Mouse (Mus musculus) right cerebral cortex, postnatal 4 days (tissue): ENCODE measurements around the gene A730061H03Rik.

Experiments
- DNase-seq: peaks from one replicate; pipeline ENCODE4 v3.0.0-alpha.2; 2022

The A730061H03Rik gene

DNA sequence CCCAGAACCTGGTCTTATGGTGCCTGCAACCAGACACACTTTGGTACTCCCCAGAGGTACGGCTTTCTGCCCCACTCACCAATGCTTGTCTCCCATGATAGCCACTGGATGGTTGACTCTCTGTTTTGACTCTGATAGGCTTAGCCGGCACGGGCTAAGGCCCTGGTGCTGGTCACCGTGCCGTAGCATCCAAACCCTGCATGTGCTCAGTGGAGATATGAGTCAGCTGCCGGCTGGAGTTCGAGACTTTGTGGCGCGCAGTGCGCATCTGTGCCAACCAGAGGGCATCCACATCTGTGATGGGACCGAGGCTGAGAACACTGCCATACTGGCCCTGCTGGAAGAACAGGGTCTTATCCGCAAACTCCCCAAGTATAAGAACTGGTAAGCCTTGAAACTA is 17.9 kb downstream of the A730061H03Rik start:
- DNase-seq: no peak

DNA sequence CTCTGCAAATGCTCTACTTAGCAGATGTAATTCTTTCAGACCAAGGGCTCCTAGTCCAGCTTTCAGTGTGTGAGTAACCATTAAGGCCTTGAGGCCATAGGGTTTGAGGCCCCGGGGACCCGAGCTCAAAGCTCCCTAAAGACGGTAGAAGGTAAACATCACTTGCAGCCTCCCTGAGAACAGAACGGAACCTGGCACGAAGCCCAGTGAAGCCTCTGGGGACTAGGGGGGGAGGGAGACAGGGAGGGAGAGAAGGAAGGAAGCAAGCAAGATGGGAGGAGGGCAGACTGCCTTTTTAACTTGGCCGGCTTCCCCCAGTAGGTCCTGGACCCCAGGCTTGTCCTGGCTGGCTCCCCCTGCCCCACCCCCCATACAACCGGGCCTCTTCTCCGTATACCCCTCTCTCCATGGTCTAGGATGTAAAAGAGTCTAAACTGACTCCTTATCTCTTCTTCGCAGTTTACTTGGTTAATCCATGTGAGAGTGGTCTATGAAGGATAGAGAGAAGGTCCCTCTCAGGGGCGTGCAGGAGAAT is 19.4 kb downstream of the A730061H03Rik start:
- peak; percentile 85 for DNase-seq

DNA sequence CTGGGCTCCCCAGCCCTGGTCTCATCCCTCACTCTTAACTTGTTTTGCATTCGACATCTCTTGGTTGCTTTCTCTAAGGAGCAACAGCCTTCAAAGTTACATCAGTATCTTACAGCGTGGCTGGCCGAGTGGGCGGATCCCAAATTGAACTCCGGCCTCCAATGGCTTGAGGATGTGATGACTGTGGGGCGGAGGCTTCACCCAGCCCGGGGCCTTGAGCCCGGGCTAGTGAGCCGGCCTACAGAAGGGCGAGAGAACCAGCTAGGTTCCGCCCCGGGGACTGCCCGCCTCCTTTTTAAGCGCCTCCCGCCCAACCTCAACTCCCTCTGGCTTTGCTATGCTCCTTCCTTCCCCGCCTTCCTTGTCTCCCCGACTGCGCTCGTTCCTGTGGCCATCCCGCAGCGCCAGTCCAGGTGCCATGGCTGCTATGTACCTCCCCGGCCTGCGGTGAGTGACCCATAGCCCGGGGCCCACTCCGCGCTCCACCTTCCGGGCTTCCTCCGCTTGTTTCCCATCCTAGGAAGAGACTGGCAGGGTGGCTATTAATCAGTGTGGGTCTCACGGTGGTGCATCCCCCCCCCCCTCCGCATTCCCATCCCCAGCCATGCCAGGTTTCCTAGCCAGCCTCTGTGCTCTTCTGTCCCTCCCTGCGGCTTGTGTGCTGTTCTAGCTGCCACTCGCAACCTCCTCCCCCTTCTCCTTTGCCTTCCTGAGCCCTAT is 20.0 kb downstream of the A730061H03Rik start, which contains the start of gene Pck2:
Gene Pck2 (plus strand): TSS at position 200 of the 720 bp plus-strand sequence.
- DNase-seq: peak; percentile 55

DNA sequence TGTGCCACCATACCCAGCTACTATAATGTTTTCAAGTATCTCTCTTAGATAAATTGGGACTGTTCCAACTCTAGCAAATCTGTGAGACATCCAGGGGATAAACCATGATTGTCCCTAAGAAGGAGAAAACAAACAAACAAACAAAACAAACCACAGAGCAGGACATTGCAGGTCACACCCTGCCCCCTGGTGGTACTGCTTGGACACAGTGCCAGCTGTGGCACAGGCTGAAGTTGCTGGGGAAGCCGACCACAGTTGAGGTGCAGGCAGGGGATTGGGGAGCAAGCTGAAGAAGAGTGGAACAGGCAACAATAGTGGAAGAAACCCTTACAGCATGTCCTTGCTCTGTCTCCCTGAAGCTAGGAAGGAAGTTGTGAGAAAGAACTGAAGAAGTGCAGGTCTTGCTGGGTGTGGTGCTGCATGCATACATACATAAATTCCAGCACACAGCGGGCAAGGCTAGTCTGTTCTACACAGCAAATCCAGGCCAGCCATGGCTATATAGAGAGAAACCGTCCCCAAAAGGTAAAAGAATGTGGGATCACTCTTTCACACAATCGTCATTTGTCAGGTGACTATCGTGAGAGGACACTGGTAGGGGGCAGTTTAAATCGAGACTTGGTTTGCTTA is 24.0 kb downstream of the A730061H03Rik start:
- peak; percentile 53 for DNase-seq

DNA sequence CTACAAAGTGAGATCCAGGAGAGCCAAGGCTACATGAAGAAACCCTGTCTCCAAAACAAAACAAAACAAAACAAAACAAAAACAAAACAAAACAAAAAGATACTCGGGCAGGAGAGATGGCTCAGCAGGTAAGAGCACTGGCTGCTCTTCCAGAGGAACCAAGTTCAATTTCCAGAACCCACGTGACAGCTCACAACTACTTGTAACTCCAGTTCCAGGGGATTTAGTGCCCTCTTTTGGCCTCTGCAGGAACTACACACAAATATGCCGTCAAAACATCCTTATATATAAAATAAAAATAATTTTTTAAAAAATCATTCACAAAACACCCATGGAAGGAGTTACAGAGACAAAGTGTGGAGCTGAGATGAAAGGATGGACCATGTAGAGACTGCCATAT is 32.3 kb downstream of the A730061H03Rik start:
- no peak for DNase-seq

DNA sequence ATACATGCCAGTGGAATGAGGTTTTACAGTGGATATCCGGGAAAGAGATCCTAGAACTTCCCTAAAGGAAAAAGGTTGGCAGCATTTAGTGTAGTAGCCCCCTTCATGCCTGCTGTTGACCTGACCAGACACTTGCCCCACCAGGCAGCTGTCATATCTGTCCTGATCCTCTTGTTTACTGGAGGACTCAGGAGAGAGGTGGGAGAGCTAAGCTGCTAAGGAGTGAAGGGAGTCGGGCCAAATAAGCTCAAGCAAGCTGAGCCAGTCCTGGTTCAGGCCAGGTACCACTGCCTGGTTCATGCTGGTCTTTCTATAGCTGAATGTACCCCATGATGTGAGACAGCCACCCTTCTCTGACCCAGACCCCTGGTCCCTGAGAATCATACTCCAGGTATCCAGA is 33.5 kb downstream of the A730061H03Rik start:
- DNase-seq: no peak

DNA sequence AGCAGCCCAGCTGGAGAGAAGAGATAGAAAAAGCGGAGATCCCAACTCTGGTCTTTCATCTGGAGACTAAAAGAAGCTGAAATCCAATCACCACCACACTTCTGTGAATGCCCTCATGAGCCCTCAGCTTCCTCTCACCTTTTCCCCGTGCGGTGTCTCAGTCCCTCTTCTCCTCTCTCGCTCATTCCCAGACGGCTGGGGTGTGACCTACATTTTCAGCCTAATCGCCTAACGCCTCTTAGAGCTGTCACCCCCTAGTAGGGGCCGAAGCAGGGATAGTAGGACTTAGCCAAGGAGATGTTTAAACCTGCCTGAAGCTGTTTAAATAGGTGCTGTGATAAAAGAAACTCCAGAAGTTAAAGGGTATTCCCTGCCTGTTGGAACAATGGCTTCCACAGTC is 35.4 kb downstream of the A730061H03Rik start, which contains the start of gene Nrl:
Gene Nrl (minus strand): TSS at position 197 of the 400 bp plus-strand sequence.
- DNase-seq: no peak

DNA sequence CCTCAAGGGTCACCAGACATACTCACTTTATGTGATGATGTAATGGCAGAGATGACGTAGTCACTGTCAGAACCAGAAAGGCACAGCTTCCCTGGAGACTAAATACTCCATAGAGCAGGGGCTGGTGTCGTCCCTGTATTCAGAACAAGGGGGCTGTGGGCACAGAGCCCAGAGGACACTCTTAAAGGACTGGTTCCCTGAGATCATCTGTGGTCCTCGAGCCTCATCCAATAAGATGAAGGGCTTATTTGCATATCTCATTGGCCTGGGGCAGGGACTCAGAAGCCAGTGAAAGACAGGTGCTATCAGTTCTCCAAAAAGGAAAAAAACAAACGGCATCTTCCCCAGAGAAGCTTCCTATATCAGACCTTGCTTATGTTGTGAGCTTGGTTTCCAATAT is 36.1 kb downstream of the A730061H03Rik start:
- no peak for DNase-seq

DNA sequence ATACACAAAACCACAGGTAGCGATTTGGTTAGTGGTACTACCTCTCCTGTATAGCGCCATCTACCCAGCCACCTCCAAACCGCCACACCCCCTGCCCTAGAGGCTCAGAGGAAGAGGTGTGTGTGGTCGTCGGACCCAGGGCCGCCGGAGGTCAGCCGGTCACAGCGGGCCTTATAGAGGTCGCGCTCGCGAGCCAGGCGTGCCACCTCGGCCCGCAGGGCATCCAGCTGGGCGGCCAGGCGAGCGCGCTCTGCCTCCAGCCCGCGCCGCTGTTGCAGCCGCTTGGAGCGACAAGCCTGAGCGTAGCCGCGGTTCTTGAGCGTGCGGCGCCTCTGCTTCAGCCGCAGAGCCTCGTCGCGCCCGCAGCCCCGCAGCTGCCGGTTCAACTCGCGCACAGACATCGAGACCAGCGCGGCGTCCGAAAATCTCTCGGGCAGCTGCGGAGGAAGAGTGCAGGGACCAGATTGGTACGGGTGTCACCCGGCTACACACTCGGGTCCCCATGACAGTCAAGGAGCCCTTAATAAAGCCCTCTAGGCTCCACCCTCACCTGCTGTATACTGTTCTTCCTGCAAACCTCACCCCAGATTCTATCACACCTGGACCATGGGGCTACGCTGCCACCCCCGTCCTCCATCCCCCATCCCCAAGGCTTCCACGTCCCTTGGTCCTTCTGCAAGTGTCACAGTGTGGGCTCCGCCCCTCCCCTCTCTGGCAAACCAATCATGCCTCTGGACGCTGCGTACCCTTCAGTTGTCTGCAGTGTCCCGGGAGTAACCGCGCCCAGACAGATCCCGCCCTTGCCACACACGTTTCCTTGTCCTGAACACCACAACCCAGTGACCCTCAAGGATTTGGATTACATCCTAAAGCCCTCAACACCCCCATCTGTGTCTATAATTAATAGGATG is 39.5 kb downstream of the A730061H03Rik start:
- DNase-seq: peak; percentile 46

DNA sequence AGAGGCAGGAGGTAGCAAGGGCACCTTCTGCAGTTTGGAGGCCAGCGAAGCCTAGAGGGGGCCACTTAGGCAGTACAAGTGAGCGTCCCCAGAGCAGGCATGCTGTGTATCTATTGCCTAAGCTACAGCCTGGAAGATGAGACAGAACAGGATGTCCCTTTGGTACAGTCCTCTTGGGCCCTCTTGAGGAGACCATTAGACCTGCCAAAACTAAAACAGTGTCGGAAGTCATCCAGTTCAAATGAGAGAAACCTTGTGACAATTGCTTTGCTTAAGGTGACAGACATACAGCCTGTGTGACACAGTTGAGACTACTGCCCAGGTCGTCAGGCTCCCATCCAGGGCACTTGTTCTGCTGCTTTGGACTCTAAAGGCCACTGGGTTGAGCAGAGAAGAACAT is 40.6 kb downstream of the A730061H03Rik start:
- no peak for DNase-seq

DNA sequence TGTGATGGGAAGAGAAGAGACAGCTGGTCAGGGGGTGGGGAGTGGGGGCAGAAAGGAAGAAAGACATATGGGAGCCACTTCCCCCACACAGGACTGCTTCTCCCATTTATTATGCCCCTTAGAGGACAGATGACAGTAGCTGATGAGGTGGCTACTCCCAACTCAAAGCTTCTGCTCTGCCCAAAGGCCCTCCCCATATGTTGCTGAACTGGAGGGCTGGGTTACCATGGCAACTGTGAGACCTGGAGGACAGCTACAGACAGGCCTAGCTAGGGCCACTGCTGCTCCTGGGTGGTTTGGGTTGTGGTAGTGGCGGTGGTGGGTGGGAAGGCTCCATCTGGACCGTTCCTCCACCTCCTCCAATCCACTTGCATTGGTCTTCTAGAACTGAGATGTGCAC is 41.3 kb downstream of the A730061H03Rik start:
- no peak for DNase-seq

DNA sequence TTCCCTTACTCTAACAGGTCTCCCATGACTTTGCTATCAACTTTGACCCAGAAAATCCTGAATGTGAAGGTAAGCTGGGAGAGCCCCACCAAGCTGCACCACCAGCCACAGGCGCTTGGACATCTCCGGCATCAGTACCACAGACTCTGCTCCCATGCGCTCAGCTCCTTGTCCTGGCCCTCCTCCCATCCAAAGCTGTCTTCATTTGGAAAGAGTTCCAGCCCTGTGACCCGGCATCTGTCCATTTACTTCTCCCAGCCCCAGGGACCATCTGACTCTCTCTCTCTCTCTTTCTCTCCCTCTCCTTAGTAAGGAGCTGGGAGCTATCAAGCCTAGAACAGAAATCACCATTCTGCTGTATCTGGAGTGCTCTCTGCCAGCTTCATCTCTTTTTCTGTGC is 44.4 kb downstream of the A730061H03Rik start:
- no peak for DNase-seq

DNA sequence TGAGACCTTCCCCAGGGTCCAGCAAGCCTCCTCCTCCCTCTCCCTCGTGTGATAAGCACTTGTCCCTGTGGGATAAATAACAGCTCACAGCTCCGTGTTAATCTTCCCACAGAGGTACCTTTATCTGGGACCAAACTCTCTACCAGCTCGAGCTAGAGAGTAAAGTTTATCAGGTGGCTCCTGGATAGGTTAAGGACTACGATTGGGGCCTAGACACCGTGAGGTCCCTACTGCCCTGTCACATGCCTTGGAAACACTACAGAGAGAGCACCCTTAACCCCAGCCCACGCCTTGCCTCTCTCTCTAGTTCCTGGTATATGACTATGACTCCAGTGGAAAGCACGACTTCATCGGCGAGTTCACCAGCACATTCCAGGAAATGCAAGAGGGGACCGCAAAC is 46.3 kb downstream of the A730061H03Rik start:
- no peak for DNase-seq

DNA sequence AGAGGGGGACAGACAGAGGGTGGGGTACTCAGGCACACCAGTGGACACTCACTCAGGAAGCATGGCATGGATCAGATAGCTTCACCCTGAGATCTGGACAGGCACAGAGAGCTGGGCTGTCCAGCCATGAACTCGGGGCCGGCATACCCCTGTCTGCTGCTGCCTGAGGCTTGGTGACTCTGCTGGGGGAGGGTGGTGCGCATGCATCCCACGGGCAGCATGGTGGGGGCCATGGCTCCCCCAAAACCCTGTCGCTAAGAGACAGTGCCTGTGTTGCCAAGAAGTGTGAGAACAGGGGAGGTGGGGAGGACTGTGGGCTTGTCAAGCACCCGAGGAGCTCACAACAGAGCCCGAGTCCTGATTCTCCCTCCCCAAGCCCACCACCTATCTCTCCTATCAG is 49.2 kb downstream of the A730061H03Rik start:
- peak; percentile 34 for DNase-seq

DNA sequence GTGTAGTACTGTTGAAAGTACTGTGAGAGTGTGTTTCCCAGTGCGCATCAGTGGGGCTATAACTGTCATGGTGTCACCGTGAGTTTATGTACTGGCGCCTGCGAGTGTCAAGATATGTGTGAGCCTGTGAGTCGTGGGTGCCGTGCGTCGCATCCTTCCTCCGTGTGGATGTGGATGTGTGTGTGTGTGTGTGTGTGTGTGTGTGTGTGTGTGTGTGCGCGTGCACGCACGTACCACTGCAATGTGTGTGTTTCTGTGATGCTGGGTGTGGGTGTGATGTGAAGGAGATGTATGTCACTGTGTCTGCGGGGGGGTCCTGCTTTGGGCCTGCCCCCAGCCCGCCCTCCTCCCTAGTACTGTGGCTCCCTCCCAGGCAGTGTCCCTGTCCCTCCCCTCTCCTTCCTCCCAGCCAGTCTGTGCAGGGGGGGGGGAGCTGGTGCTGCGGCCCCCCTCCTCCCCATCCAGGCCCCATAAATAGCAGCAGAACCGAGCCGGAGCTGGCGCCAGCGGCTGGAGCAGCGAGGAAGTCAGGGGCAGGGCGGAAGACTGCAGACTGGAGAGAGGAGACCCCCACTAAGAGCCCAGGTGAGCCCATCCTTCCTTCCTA is 50.0 kb downstream of the A730061H03Rik start, which contains the start of gene Cpne6:
Gene Cpne6 (plus strand): TSS at position 321 of the 607 bp plus-strand sequence.
- peak; percentile 29 for DNase-seq
